In genomic region chr5:140661875-140662643, GRCm38 (mm10) we compare ENCODE assay signal across 12 mouse cellular contexts. TPM values are rescaled to one million over a fixed set of nuclear protein-coding genes. Genes with fewer than 3 reads are reported as not detected.
DNase-seq lines count a peak whose midpoint lies in the region; ATAC-seq and TF ChIP-seq lines count a peak whose summit lies in the region.
"Had no signal": no experiment of that assay in that cellular context is flagged by ENCODE, and none has a peak within 500 bp of the region (broad histone marks: within the 10 kb centered on the region; RNA-seq: fewer than 3 reads in every experiment).

No protein-coding gene starts in this region.

- ATAC-seq in forebrain, postnatal 0 days = no peak
- no peak for ATAC-seq in forebrain, embryonic 12.5 days (ENCODE audit: low FRiP score)
- no peak for ATAC-seq in neural tube, embryonic 15.5 days (ENCODE audit: low FRiP score)
- ATAC-seq in monocyte, adult 5-6 weeks (replicated peaks; ENCODE audit: insufficient number of reproducible peaks, low FRiP score, low TSS enrichment, poor library complexity, severe bottlenecking) = no peak
- ATAC-seq: liver, embryonic 12.5 days had no signal

- intact Hi-C loops in left cerebral cortex, postnatal 14 days (cut with DNase I) = no loop called here
- intact Hi-C loops in left cerebral cortex, postnatal 10 days (cut with DNase I) = loop anchor here (5.0 kb wide), 1 partner anchor 120 kb away; no protein-coding TSS in a partner anchor

- no peak overlapping the region for H3K4me3 ChIP-seq in forebrain, embryonic 10.5 days
- no peak overlapping the region for H3K4me3 ChIP-seq in forebrain, postnatal 0 days (ENCODE audit: low read depth, low read length)
- H3K4me3 ChIP-seq in forebrain, embryonic 12.5 days (replicated peaks) = no peak overlapping the region
- no peak overlapping the region for H3K4me3 ChIP-seq in neural tube, embryonic 15.5 days (replicated peaks)
- H3K4me3 ChIP-seq: kidney, embryonic 15.5 days; liver, embryonic 12.5 days; midbrain, embryonic 12.5 days had no signal

- no peaks in the 10 kb centered on the region for H3K9me3 ChIP-seq in forebrain, embryonic 10.5 days
- H3K9me3 ChIP-seq in forebrain, postnatal 0 days (ENCODE audit: low read length) = no peaks in the 10 kb centered on the region
- no peaks in the 10 kb centered on the region for H3K9me3 ChIP-seq in forebrain, embryonic 12.5 days
- no peaks in the 10 kb centered on the region for H3K9me3 ChIP-seq in neural tube, embryonic 15.5 days (replicated peaks)
- H3K9me3 ChIP-seq: kidney, embryonic 15.5 days; liver, embryonic 12.5 days; midbrain, embryonic 12.5 days had no signal

- no peak for TF ChIP-seq CTCF in forebrain, postnatal 0 days (IDR thresholded peaks at IDR 0.05; ENCODE audit: low read depth)

- H3K4me2 ChIP-seq in forebrain, postnatal 0 days (ENCODE audit: low read depth) = no peak overlapping the region
- H3K4me2 ChIP-seq in forebrain, embryonic 12.5 days = no peak overlapping the region
- H3K4me2 ChIP-seq in neural tube, embryonic 15.5 days = no peak overlapping the region
- H3K4me2 ChIP-seq: kidney, embryonic 15.5 days; liver, embryonic 12.5 days; midbrain, embryonic 12.5 days had no signal

- WGBS in forebrain, embryonic 10.5 days = 83% methylated on average over 12 of the region's 12 CpGs
- WGBS in forebrain, postnatal 0 days = 44% methylated on average over 12 of the region's 12 CpGs
- WGBS in forebrain, embryonic 12.5 days = 60% methylated on average over 12 of the region's 12 CpGs
- 51% methylated on average over 12 of the region's 12 CpGs for WGBS in neural tube, embryonic 15.5 days

- H3K9ac ChIP-seq in forebrain, postnatal 0 days = no peak overlapping the region
- H3K9ac ChIP-seq in forebrain, embryonic 12.5 days = 0 out of 2 replicates have a peak overlapping the region, but pooled peaks have one; percentile 29
- no peak overlapping the region for H3K9ac ChIP-seq in neural tube, embryonic 15.5 days (replicated peaks)
- H3K9ac ChIP-seq: kidney, embryonic 15.5 days; liver, embryonic 12.5 days; midbrain, embryonic 12.5 days had no signal

- H3K27ac ChIP-seq in forebrain, embryonic 10.5 days = peak overlapping the region; percentile 65
- H3K27ac ChIP-seq in forebrain, postnatal 0 days (ENCODE audit: low read depth, low read length) = no peak overlapping the region
- peak overlapping the region; percentile 78 for H3K27ac ChIP-seq in forebrain, embryonic 12.5 days
- 0 out of 2 replicates have a peak overlapping the region, but pooled peaks have one; percentile 4 for H3K27ac ChIP-seq in neural tube, embryonic 15.5 days (replicated peaks)
- H3K27ac ChIP-seq: kidney, embryonic 15.5 days; liver, embryonic 12.5 days; midbrain, embryonic 12.5 days had no signal

- no peak for DNase-seq in forebrain, embryonic 10.5 days (ENCODE audit: extremely low spot score, low spot score)
- DNase-seq in forebrain, postnatal 0 days = no peak
- DNase-seq in left cerebral cortex, postnatal 14 days (ENCODE audit: low spot score in 2 of 2) = peak; percentile 49 to 71
- no peak for DNase-seq in left cerebral cortex, postnatal 10 days (ENCODE audit: extremely low spot score in 1 of 2, low spot score in 2 of 2)
- no peak for DNase-seq in thymus, postnatal 4 days
- DNase-seq: cerebellum, adult 9-10 months had no signal

- H3K27me3 ChIP-seq in forebrain, embryonic 10.5 days (ENCODE audit: poor library complexity, severe bottlenecking) = no peaks in the 10 kb centered on the region
- H3K27me3 ChIP-seq in forebrain, postnatal 0 days (ENCODE audit: insufficient read depth, low read length) = no peaks in the 10 kb centered on the region
- no peaks in the 10 kb centered on the region for H3K27me3 ChIP-seq in forebrain, embryonic 12.5 days
- H3K27me3 ChIP-seq in neural tube, embryonic 15.5 days (replicated peaks) = no peaks in the 10 kb centered on the region
- H3K27me3 ChIP-seq: kidney, embryonic 15.5 days; midbrain, embryonic 12.5 days had no signal

- peaks cover 63% of the 10 kb centered on the region for H3K4me1 ChIP-seq in forebrain, embryonic 10.5 days
- peaks cover 11% of the 10 kb centered on the region; the same call in 1 of the 2 replicates for H3K4me1 ChIP-seq in forebrain, postnatal 0 days (ENCODE audit: insufficient read depth)
- peaks cover 49% of the 10 kb centered on the region for H3K4me1 ChIP-seq in forebrain, embryonic 12.5 days
- H3K4me1 ChIP-seq in neural tube, embryonic 15.5 days = peaks cover 42% of the 10 kb centered on the region

- peaks cover 16% of the 10 kb centered on the region for H3K36me3 ChIP-seq in forebrain, embryonic 10.5 days (replicated peaks)
- H3K36me3 ChIP-seq in forebrain, postnatal 0 days (ENCODE audit: insufficient read depth) = peaks cover 10% of the 10 kb centered on the region; the same call in 1 of the 2 replicates
- 0 out of 2 replicates have a peak, but pooled peaks cover 12% of the 10 kb centered on the region for H3K36me3 ChIP-seq in forebrain, embryonic 12.5 days (replicated peaks)
- peaks cover 8% of the 10 kb centered on the region; the same call in 1 of the 2 replicates for H3K36me3 ChIP-seq in neural tube, embryonic 15.5 days
- H3K36me3 ChIP-seq: liver, embryonic 12.5 days had no signal

RNA-seq across cellular contexts. Expression of gene Ttyh3, which starts 13.2 kb away (rescaled TPM):
- 31.6 and 35.7 TPM in 2 replicates for polyA plus RNA-seq in forebrain, embryonic 10.5 days (2016; fragmentation: Nextera tagmentation; extraction: Ambion mirVana)
- 114 and 163 TPM in 2 replicates for total RNA-seq in forebrain, postnatal 0 days (2014; rRNA removed)
- polyA plus RNA-seq in forebrain, postnatal 0 days (2015; fragmentation: Nextera tagmentation; extraction: Ambion mirVana) = 65.0 and 67.9 TPM in 2 replicates
- total RNA-seq in left cerebral cortex, postnatal 14 days (2021) = 100 to 1,000 TPM; 342 to 349 TPM
- total RNA-seq in left cerebral cortex, postnatal 10 days (2021) = 100 to 1,000 TPM; 319 to 338 TPM
- polyA plus RNA-seq in forebrain, embryonic 12.5 days (2016; fragmentation: Nextera tagmentation; extraction: Ambion mirVana) = 84.5 and 88.0 TPM in 2 replicates
- polyA plus RNA-seq in neural tube, embryonic 15.5 days (2015; fragmentation: Nextera tagmentation; extraction: Ambion mirVana) = 58.8 and 63.9 TPM in 2 replicates
- total RNA-seq in monocyte, adult 5-6 weeks (2017) = 12.6 to 29.2 TPM (median 15.6 TPM) in 3 replicates

RNA-seq across cellular contexts. Expression of gene Iqce, which starts 40.1 kb away (rescaled TPM):
- 24.0 and 30.5 TPM in 2 replicates for polyA plus RNA-seq in forebrain, embryonic 10.5 days (2016; fragmentation: Nextera tagmentation; extraction: Ambion mirVana)
- total RNA-seq in forebrain, postnatal 0 days (2014; rRNA removed) = 30.6 TPM in 2 replicates
- 19.0 and 27.1 TPM in 2 replicates for polyA plus RNA-seq in forebrain, postnatal 0 days (2015; fragmentation: Nextera tagmentation; extraction: Ambion mirVana)
- total RNA-seq in left cerebral cortex, postnatal 14 days (2021) = 10 to 100 TPM; 49.0 to 63.8 TPM
- total RNA-seq in left cerebral cortex, postnatal 10 days (2021) = 10 to 100 TPM; 50.8 to 60.9 TPM
- 30.7 and 31.2 TPM in 2 replicates for polyA plus RNA-seq in forebrain, embryonic 12.5 days (2016; fragmentation: Nextera tagmentation; extraction: Ambion mirVana)
- 25.5 and 26.2 TPM in 2 replicates for polyA plus RNA-seq in neural tube, embryonic 15.5 days (2015; fragmentation: Nextera tagmentation; extraction: Ambion mirVana)
- 8.2 to 14.9 TPM (median 14.3 TPM) in 3 replicates for total RNA-seq in monocyte, adult 5-6 weeks (2017)

RNA-seq across cellular contexts. Expression of gene Brat1, which starts 42.8 kb away (rescaled TPM):
- 21.5 and 23.6 TPM in 2 replicates for polyA plus RNA-seq in forebrain, embryonic 10.5 days (2016; fragmentation: Nextera tagmentation; extraction: Ambion mirVana)
- 30.0 and 39.1 TPM in 2 replicates for total RNA-seq in forebrain, postnatal 0 days (2014; rRNA removed)
- 15.8 and 17.4 TPM in 2 replicates for polyA plus RNA-seq in forebrain, postnatal 0 days (2015; fragmentation: Nextera tagmentation; extraction: Ambion mirVana)
- total RNA-seq in left cerebral cortex, postnatal 14 days (2021) = 10 to 100 TPM; 24.8 to 27.4 TPM
- 10 to 100 TPM; 26.5 to 28.8 TPM for total RNA-seq in left cerebral cortex, postnatal 10 days (2021)
- polyA plus RNA-seq in forebrain, embryonic 12.5 days (2016; fragmentation: Nextera tagmentation; extraction: Ambion mirVana) = 20.5 and 24.0 TPM in 2 replicates
- polyA plus RNA-seq in neural tube, embryonic 15.5 days (2015; fragmentation: Nextera tagmentation; extraction: Ambion mirVana) = 25.9 and 26.9 TPM in 2 replicates
- 3.9 to 13.9 TPM (median 6.1 TPM) in 3 replicates for total RNA-seq in monocyte, adult 5-6 weeks (2017)

RNA-seq across cellular contexts. Expression of gene Lfng, which starts 54.9 kb away (rescaled TPM):
- polyA plus RNA-seq in forebrain, embryonic 10.5 days (2016; fragmentation: Nextera tagmentation; extraction: Ambion mirVana) = 33.1 and 33.3 TPM in 2 replicates
- 39.4 and 53.7 TPM in 2 replicates for total RNA-seq in forebrain, postnatal 0 days (2014; rRNA removed)
- polyA plus RNA-seq in forebrain, postnatal 0 days (2015; fragmentation: Nextera tagmentation; extraction: Ambion mirVana) = 19.2 and 23.0 TPM in 2 replicates
- 10 to 100 TPM; 18.8 to 28.4 TPM for total RNA-seq in left cerebral cortex, postnatal 14 days (2021)
- 10 to 100 TPM; 18.7 to 25.8 TPM for total RNA-seq in left cerebral cortex, postnatal 10 days (2021)
- polyA plus RNA-seq in forebrain, embryonic 12.5 days (2016; fragmentation: Nextera tagmentation; extraction: Ambion mirVana) = 30.9 and 32.8 TPM in 2 replicates
- 16.7 and 19.4 TPM in 2 replicates for polyA plus RNA-seq in neural tube, embryonic 15.5 days (2015; fragmentation: Nextera tagmentation; extraction: Ambion mirVana)
- 274 to 469 TPM (median 297 TPM) in 3 replicates for total RNA-seq in monocyte, adult 5-6 weeks (2017)

Comparison
In these comparisons a context has a peak if more than half of its experiments do, and no peak if none do; other contexts are left out.
1. DNase-seq: peak in left cerebral cortex, postnatal 14 days (2 of 2); none in forebrain, embryonic 10.5 days (single experiment), forebrain, postnatal 0 days (single experiment), left cerebral cortex, postnatal 10 days (0 of 2) and thymus, postnatal 4 days (single experiment).